Mouse (Mus musculus) embryonic facial prominence, embryonic 14.5 days (tissue): ENCODE results near the gene Mbd5. TPM values are rescaled to one million over a fixed set of nuclear protein-coding genes. Genes with fewer than 3 reads are reported as not detected.

Source experiments
- ATAC-seq: fragments of 200-750 bp; cut with Nextera tagmentation; 2 replicates; pipeline ENCODE4 v1.8.0; 2017; ENCODE audit warnings: low read depth, moderate number of reproducible peaks, moderate TSS enrichment
- DNase-seq: peaks from one replicate; pipeline ENCODE4 v3.0.0-alpha.2; 2015; ENCODE audit warnings: low spot score
- H3K27ac ChIP-seq: fragments of 300-500 bp; sonication (generic); replicated peaks from 2 replicates; pipeline ENCODE4 v1.5.1; 2014; ENCODE audit warnings: low read depth, mild to moderate bottlenecking, low read length, moderate library complexity
- H3K27me3 ChIP-seq: fragments of 300-500 bp; sonication (generic); replicated peaks from 2 replicates; pipeline ENCODE4 v1.6.1; 2014; ENCODE audit warnings: low read length; ENCODE audit not compliant: control insufficient read depth, insufficient read depth
- H3K36me3 ChIP-seq: fragments of 300-500 bp; sonication (generic); 2 replicates; pipeline ENCODE4 v1.6.1; 2014; ENCODE audit warnings: low read length, mixed read lengths; ENCODE audit not compliant: control insufficient read depth, insufficient read depth
- H3K4me1 ChIP-seq: fragments of 300-500 bp; sonication (generic); 2 replicates; pipeline ENCODE4 v1.6.1; 2014; ENCODE audit warnings: antibody characterized with exemption, low read length; ENCODE audit not compliant: control insufficient read depth, insufficient read depth
- H3K4me2 ChIP-seq: fragments of 300-500 bp; sonication (generic); 2 replicates; pipeline ENCODE4 v1.6.1; 2014; ENCODE audit warnings: low read depth, mild to moderate bottlenecking, low read length, moderate library complexity, mixed read lengths
- H3K4me3 ChIP-seq: fragments of 300-500 bp; sonication (generic); 2 replicates; pipeline ENCODE4 v1.5.1; 2014; ENCODE audit warnings: low read depth, mild to moderate bottlenecking, low read length
- H3K9ac ChIP-seq: fragments of 300-500 bp; sonication (generic); 2 replicates; pipeline ENCODE4 v1.6.1; 2014; ENCODE audit warnings: low read depth, mild to moderate bottlenecking, low read length, moderate library complexity, mixed read lengths
- H3K9me3 ChIP-seq: fragments of 300-500 bp; sonication (generic); 2 replicates; pipeline ENCODE4 v1.6.1; 2016; ENCODE audit warnings: low read length; ENCODE audit not compliant: control insufficient read depth
- WGBS: fragments of 180-500 bp; shearing (Covaris S2); extraction: QIAGEN DNeasy Blood & Tissue Kit; methylation state at CpG from one replicate; pipeline ENCODE4 v1.1.7; 2014; 5-methylcytosine and 5-hydroxymethylcytosine counted together
- polyA plus RNA-seq: library from polyadenylated mRNA; unstranded; fragments of >200 nt; fragmentation: Nextera tagmentation; extraction: Ambion mirVana; gene quantifications from 2 replicates; pipeline ENCODE4 v1.2.1, GENCODE M21; 2014

Mbd5 gene
- polyA plus RNA-seq, 1 experiment from 2014 or later: 23.5 TPM

- Histone ChIP-seq H3K27me3 (no peaks in the 10 kb centered on the region), H3K4me2 (no peak overlapping the region), H3K27ac (no peak overlapping the region), H3K9ac (no peak overlapping the region), H3K4me1 (no peaks in the 10 kb centered on the region), H3K9me3 (no peaks in the 10 kb centered on the region), H3K36me3 (no peaks in the 10 kb centered on the region), H3K4me3 (no peak overlapping the region)
- DNase-seq (no peak), ATAC-seq (no peak)
- 86% methylated on average over 9 of the region's 9 CpGs for WGBS
Measured at GRCm38 (mm10) chr2:49335267-49335666, 386.0 kb downstream of the Mbd5 start.

GRCm38 (mm10) chr2:49344287-49344686 lies 395.0 kb downstream of the Mbd5 start:
- H3K4me2 ChIP-seq: no peak overlapping the region
- H3K9ac ChIP-seq: no peak overlapping the region
- no peak overlapping the region for H3K27ac ChIP-seq
- DNase-seq: no peak
- no peaks in the 10 kb centered on the region for H3K4me1 ChIP-seq
- ATAC-seq: no peak
- 90% methylated on average over 2 of the region's 2 CpGs for WGBS
- H3K4me3 ChIP-seq: no peak overlapping the region
- H3K27me3 ChIP-seq: no peaks in the 10 kb centered on the region
- H3K9me3 ChIP-seq: no peaks in the 10 kb centered on the region
- no peaks in the 10 kb centered on the region for H3K36me3 ChIP-seq

GRCm38 (mm10) chr2:49345786-49346185 lies 396.5 kb downstream of the Mbd5 start:
- Histone ChIP-seq H3K27me3 (no peaks in the 10 kb centered on the region), H3K9ac (no peak overlapping the region), H3K9me3 (no peaks in the 10 kb centered on the region), H3K27ac (no peak overlapping the region), H3K4me1 (no peaks in the 10 kb centered on the region), H3K4me2 (no peak overlapping the region), H3K36me3 (no peaks in the 10 kb centered on the region), H3K4me3 (no peak overlapping the region)
- ATAC-seq: no peak
- DNase-seq: no peak
- 64% methylated on average over 2 of the region's 2 CpGs for WGBS

- DNase-seq: peak; percentile 82
- H3K27ac ChIP-seq: no peak overlapping the region
- H3K27me3 ChIP-seq: no peaks in the 10 kb centered on the region
- 47% methylated on average over 5 of the region's 5 CpGs for WGBS
- H3K4me2 ChIP-seq: no peak overlapping the region
- H3K9me3 ChIP-seq: no peaks in the 10 kb centered on the region
- peak; percentile 71 for ATAC-seq
- H3K36me3 ChIP-seq: no peaks in the 10 kb centered on the region
- H3K4me1 ChIP-seq: no peaks in the 10 kb centered on the region
- no peak overlapping the region for H3K9ac ChIP-seq
- H3K4me3 ChIP-seq: no peak overlapping the region
Measured at GRCm38 (mm10) chr2:49349813-49350212, 400.5 kb downstream of the Mbd5 start.

GRCm38 (mm10) chr2:49350852-49351251 lies 401.5 kb downstream of the Mbd5 start:
- H3K9ac ChIP-seq: no peak overlapping the region
- no peak overlapping the region for H3K27ac ChIP-seq
- H3K9me3 ChIP-seq: no peaks in the 10 kb centered on the region
- H3K4me2 ChIP-seq: no peak overlapping the region
- no peaks in the 10 kb centered on the region for H3K4me1 ChIP-seq
- no peaks in the 10 kb centered on the region for H3K36me3 ChIP-seq
- no peak for ATAC-seq
- no peak overlapping the region for H3K4me3 ChIP-seq
- DNase-seq: no peak
- WGBS: 82% methylated on average over 4 of the region's 4 CpGs
- H3K27me3 ChIP-seq: no peaks in the 10 kb centered on the region

GRCm38 (mm10) chr2:49354066-49354465 lies 404.8 kb downstream of the Mbd5 start:
- Histone ChIP-seq H3K4me3 (no peak overlapping the region), H3K9me3 (no peaks in the 10 kb centered on the region), H3K4me2 (no peak overlapping the region), H3K27me3 (no peaks in the 10 kb centered on the region), H3K4me1 (no peaks in the 10 kb centered on the region), H3K27ac (no peak overlapping the region), H3K36me3 (no peaks in the 10 kb centered on the region), H3K9ac (no peak overlapping the region)
- ATAC-seq: no peak
- 87% methylated on average over 1 of the region's 1 CpGs for WGBS
- DNase-seq: no peak

GRCm38 (mm10) chr2:49355867-49356266 lies 406.6 kb downstream of the Mbd5 start:
- Histone ChIP-seq H3K36me3 (no peaks in the 10 kb centered on the region), H3K4me1 (no peaks in the 10 kb centered on the region), H3K27me3 (no peaks in the 10 kb centered on the region), H3K4me3 (no peak overlapping the region), H3K27ac (no peak overlapping the region), H3K9me3 (no peaks in the 10 kb centered on the region), H3K4me2 (no peak overlapping the region), H3K9ac (no peak overlapping the region)
- DNase-seq (no peak), ATAC-seq (no peak)
- 84% methylated on average over 8 of the region's 8 CpGs for WGBS

- WGBS: 76% methylated on average over 7 of the region's 7 CpGs
- H3K36me3 ChIP-seq: no peaks in the 10 kb centered on the region
- H3K9ac ChIP-seq: no peak overlapping the region
- H3K4me1 ChIP-seq: no peaks in the 10 kb centered on the region
- DNase-seq: no peak
- no peak overlapping the region for H3K4me3 ChIP-seq
- no peaks in the 10 kb centered on the region for H3K9me3 ChIP-seq
- no peak overlapping the region for H3K4me2 ChIP-seq
- ATAC-seq: no peak
- no peaks in the 10 kb centered on the region for H3K27me3 ChIP-seq
- H3K27ac ChIP-seq: no peak overlapping the region
Measured at GRCm38 (mm10) chr2:49358128-49358814, 409.0 kb downstream of the Mbd5 start.

GRCm38 (mm10) chr2:49358839-49359520 lies 409.7 kb downstream of the Mbd5 start:
- DNase-seq (peak; percentile 50), ATAC-seq (no peak)
- Histone ChIP-seq H3K4me2 (no peak overlapping the region), H3K4me3 (no peak overlapping the region), H3K9me3 (no peaks in the 10 kb centered on the region), H3K27ac (no peak overlapping the region), H3K27me3 (no peaks in the 10 kb centered on the region), H3K4me1 (no peaks in the 10 kb centered on the region), H3K36me3 (no peaks in the 10 kb centered on the region), H3K9ac (no peak overlapping the region)
- WGBS: 70% methylated on average over 4 of the region's 4 CpGs
